Mouse (Mus musculus) left cerebral cortex, postnatal 10 days (tissue): Measurements from ENCODE around the gene Fam114a1. TPM values are rescaled to one million over a fixed set of nuclear protein-coding genes. Genes with fewer than 3 reads are reported as not detected.

ENCODE experiments used
- DNase-seq, 2 experiments: peaks; one replicate each; pipeline ENCODE4 v3.0.0; 2021 to 2022; ENCODE audit warnings: low spot score in 2 of 2, mixed read lengths in 1 of 2; ENCODE audit errors: extremely low spot score in 1 of 2
- intact Hi-C: fragments of 180-260 bp; cut with DNase I; formaldehyde crosslinking; loops from one replicate; pipeline ENCODE4 v1.15.1; 2025
- microRNA-seq: library from miRNA; unstranded; fragments of <30 nt; microRNA quantifications from one replicate; pipeline ENCODE4 v1.2.0, GENCODE M21; 2022
- total RNA-seq, 2 experiments: library from RNA; stranded (reverse); gene quantifications; 2 replicates each; pipeline ENCODE4 v1.2.3; 2021

Fam114a1 gene
- total RNA-seq, 2 experiments from 2014 or later: 7.2 to 8.4 TPM

GRCm38 (mm10) chr5:65086522-65086921 is 116.7 kb downstream of the Fam114a1 start:
- intact Hi-C loops: no loop called here
- DNase-seq: peak in 1 of 2 experiments; percentile 27

- DNase-seq: no peak
- intact Hi-C loops: no loop called here
Measured at GRCm38 (mm10) chr5:65089707-65090106, 119.8 kb downstream of the Fam114a1 start.

- intact Hi-C loops: no loop called here
- no peak for DNase-seq
Measured at GRCm38 (mm10) chr5:65091184-65091858, 121.5 kb downstream of the Fam114a1 start.

Small RNA genes lying within 50 kb of the gene (microRNA-seq; reads per million reads assigned to microRNA genes)
- gene Mir574: 92.0 reads per million, percentile 55 among the genes with 10 or more reads in this experiment

Other genes starting within 250 kb of the Fam114a1 start
- gene Klf3, start 166.7 kb upstream of the Fam114a1 start, total RNA-seq: 10 to 100 TPM; 25.7 to 27.3 TPM
- gene Tlr1, start 36.5 kb upstream of the Fam114a1 start, total RNA-seq: under 1 TPM; 0.30 to 0.32 TPM
- under 1 TPM; 0.55 to 0.64 TPM for gene Tlr6, start 10.0 kb upstream of the Fam114a1 start, total RNA-seq
- gene Tmem156, start 122.1 kb downstream of the Fam114a1 start, total RNA-seq: under 1 TPM in 1 of 2 experiments, not detected in 1; 0.67 TPM
- gene Klhl5, start 137.5 kb downstream of the Fam114a1 start, total RNA-seq: 10 to 100 TPM; 61.4 to 62.9 TPM
- 10 to 100 TPM; 18.9 to 20.0 TPM for gene Wdr19, start 229.6 kb downstream of the Fam114a1 start, total RNA-seq